Mouse (Mus musculus) lung, postnatal 0 days (tissue): ENCODE data around the gene Zfp81.
"Not testable (repeated sequence)": the region's sequence is repeated elsewhere in the genome, so short reads cannot be mapped to it uniquely, and the experiment has no call there.

Source experiments
- CTCF ChIP-seq: IDR thresholded peaks from 2 replicates; pipeline ENCODE4 v1.5.1; 2016; ENCODE audit warnings: antibody characterized with exemption, mild to moderate bottlenecking
- EP300 ChIP-seq: IDR thresholded peaks from 2 replicates; pipeline ENCODE4 v1.6.1; 2016; ENCODE audit warnings: antibody characterized with exemption, mild to moderate bottlenecking, control low read depth

DNA sequence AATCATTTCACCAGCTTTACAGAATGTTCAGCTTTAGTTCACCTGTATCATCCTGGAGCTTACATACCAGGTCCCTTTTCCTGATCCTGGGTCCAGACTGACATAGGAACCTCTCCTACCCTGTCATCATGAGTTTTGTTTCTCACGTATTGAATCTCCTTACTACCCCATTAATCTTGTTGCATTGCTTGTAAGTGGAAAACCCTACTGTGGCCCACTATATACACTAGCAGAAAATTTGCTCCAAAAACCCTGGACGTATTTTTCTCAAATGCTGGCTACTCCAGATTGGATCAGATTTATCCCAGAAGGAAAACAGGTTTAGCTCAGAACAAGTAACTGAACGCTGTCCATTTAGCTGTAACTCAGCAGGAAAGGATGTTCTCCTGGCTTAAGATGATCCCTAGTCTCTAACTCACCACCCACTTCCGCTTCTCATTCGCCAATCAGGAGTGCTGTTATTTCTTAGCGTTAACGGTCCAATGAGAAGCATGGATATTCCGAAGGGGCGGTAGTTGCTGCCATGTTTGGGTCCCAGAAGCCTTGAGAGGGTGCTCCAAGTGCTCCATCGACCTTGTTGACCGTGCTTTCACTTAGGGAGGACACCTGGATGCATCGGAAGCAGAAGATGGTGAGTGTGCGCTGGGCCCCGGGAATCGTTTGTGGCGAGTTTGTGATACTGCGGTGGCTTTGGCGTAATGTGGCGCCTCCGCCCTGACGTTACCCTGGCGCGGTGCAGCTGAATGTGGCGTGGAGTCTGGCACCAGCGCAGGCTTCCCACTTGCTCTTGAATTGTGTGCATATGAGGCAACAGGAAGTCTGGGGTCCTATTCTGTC, 69.4 kb downstream of the Zfp81 start, which contains the start of gene Zfp955b:
- TF ChIP-seq CTCF, EP300: not testable (repeated sequence)
